Mouse (Mus musculus) inflammation-experienced regulatory T-cells (primary cell): ENCODE measurements around the gene Lamc2. TPM values are rescaled to one million over a fixed set of nuclear protein-coding genes. Genes with fewer than 3 reads are reported as not detected.

Experiments used
- polyA plus RNA-seq, 2 experiments: library from polyadenylated mRNA; unstranded; fragments of 100-300 nt; shearing (Covaris generic); gene quantifications; one replicate each; pipeline ENCODE4 v1.2.1; 2017

Lamc2 gene
- polyA plus RNA-seq: 1 to 10 TPM in 1 of 2 experiments, under 1 TPM in 1; 0.49 to 4.8 TPM

DNA sequence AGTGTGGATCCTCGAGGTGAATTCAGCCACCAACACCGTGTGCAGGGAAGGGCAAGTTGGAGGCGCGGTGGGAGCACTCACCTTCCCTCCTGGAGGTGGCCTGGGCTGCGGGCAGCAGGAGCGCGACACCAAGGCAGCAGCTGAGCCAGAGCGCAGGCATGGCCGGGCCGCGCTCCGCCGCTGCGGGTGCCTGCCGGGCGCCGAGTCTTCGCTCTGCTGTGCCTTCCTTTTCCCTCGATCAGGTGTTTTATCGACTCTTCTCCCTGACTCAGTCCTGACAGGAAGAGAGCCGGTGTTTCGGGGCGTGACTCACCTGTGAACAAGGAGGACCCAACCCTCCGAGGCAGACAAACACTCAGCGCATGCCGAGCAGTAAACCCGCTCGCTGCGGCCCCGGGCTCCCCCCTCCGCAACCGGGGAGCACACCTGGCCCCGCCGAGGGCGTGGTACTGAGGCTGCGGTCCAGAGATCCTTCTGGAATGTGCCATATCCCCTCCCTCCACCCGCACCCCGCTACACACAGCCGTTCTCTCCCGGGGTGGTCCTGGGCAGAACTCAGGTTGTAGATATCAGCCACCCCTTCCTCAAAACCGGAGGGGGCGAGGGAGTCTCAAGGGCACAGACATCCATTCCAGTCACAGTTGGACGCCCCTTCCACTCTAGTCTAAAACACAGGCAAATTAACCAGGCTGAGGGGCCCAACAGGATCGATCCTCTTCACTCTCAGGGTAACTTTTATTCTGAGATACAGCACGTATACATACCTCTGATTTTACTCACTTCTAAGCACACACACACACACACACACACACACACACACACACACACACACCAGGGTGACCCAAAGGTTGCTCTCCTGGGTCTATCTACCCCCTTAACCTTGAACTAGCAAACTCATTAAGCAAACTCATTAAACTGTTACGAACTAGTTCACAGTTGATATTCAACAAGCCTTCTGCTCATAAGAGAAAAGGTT lies at the start of gene Lamc2:
Lamc2 (minus strand) TSS at position 620 of the 976 bp plus-strand sequence.

Other genes with a start within 250 kb of the Lamc2 start
- 1 to 10 TPM in 1 of 2 experiments, under 1 TPM in 1; 0.63 to 2.5 TPM for gene Nmnat2, start 231.5 kb downstream of the Lamc2 start, polyA plus RNA-seq
- 10 to 100 TPM in 1 of 2 experiments, 1 to 10 TPM in 1; 6.2 to 18.0 TPM for gene Lamc1, start 146.3 kb upstream of the Lamc2 start, polyA plus RNA-seq
- gene Shcbp1l, start 238.7 kb upstream of the Lamc2 start, polyA plus RNA-seq: 1 to 10 TPM in 1 of 2 experiments, under 1 TPM in 1; 0.24 to 1.9 TPM